Mouse (Mus musculus): Measurements from ENCODE around the gene Lrrc10b.

- no peak for TF ChIP-seq POLR2A (IDR thresholded peaks at IDR 0.05; ENCODE audit: low read depth, low read length)
- TF ChIP-seq CTCF (IDR thresholded peaks at IDR 0.05; ENCODE audit: extremely low read depth, insufficient read length, insufficient replicate concordance, low read depth, low read length): no peak
Measured at GRCm38 (mm10) chr19:10469171-10469658, 11.9 kb upstream of the Lrrc10b start.
